In genomic region chr12:47198609-47199008, GRCm38 (mm10) we compare ENCODE assay signal across 22 mouse cellular contexts.
DNase-seq lines count a peak whose midpoint lies in the region; ATAC-seq and TF ChIP-seq lines count a peak whose summit lies in the region.
"Had no signal": no experiment of that assay in that cellular context is flagged by ENCODE, and none has a peak within 500 bp of the region (broad histone marks: within the 10 kb centered on the region; RNA-seq: fewer than 3 reads in every experiment).

No protein-coding gene starts in this region.

- 58% methylated on average over 6 of the region's 6 CpGs for WGBS in limb, embryonic 14.5 days

- H3K4me1 ChIP-seq in limb, embryonic 14.5 days (ENCODE audit: control insufficient read depth, insufficient read depth, low read length), result peaks cover 2% of the 10 kb centered on the region; the same call in 1 of the 2 replicates
- H3K4me1 ChIP-seq: forebrain, embryonic 12.5 days; forebrain, embryonic 15.5 days; hindbrain, embryonic 12.5 days; hindbrain, embryonic 15.5 days had no signal

- TF ChIP-seq POLR2A in limb, embryonic 14.5 days (IDR thresholded peaks at IDR 0.05; ENCODE audit: borderline replicate concordance, extremely low read depth, insufficient read depth, insufficient read length), result no peak

- DNase-seq in cerebellum, postnatal 10 days, result peak; percentile 42 to 58
- DNase-seq in cerebellum, adult 9-11 months, result no peak
- peak; percentile 6 for DNase-seq in gastrocnemius, adult 18-20 months (ENCODE audit: low spot score)
- no peak for DNase-seq in gastrocnemius, postnatal 14 days
- peak; percentile 23 for DNase-seq in 3T3-L1 (ENCODE audit: low read depth, low spot score)
- peak; percentile 15 for DNase-seq in limb, embryonic 14.5 days (ENCODE audit: low spot score)
- no peak for DNase-seq in layer of hippocampus, postnatal 14 days (ENCODE audit: low spot score in 2 of 2)
- DNase-seq: adrenal gland, adult 8-10 months; adrenal gland, postnatal 25 days; cerebellum, adult 18-20 months; gastrocnemius, postnatal 10 days; heart, adult 11 months had no signal

- H3K36me3 ChIP-seq in limb, embryonic 14.5 days (ENCODE audit: control insufficient read depth, insufficient read depth, low read length), result no peaks in the 10 kb centered on the region
- H3K36me3 ChIP-seq: embryonic facial prominence, embryonic 13.5 days; forebrain, embryonic 12.5 days; forebrain, embryonic 15.5 days; hindbrain, embryonic 12.5 days; hindbrain, embryonic 15.5 days had no signal

- no peak for ATAC-seq in limb, embryonic 14.5 days (ENCODE audit: low FRiP score, low read depth)
- ATAC-seq: activated CD4-positive, CD25-positive, alpha-beta regulatory T cell, adult 4 months; CD4-positive, CD25-positive, alpha-beta regulatory T cell, adult 4 months; forebrain, embryonic 15.5 days; intestine, postnatal 0 days had no signal

- no peak overlapping the region for H3K4me3 ChIP-seq in limb, embryonic 14.5 days (replicated peaks; ENCODE audit: low read length)
- H3K4me3 ChIP-seq: embryonic facial prominence, embryonic 13.5 days; erythroblast, embryonic 14.5 days; forebrain, embryonic 12.5 days; forebrain, embryonic 15.5 days; hindbrain, embryonic 12.5 days; hindbrain, embryonic 15.5 days had no signal

- no peak overlapping the region for H3K9ac ChIP-seq in limb, embryonic 14.5 days (ENCODE audit: low read depth, low read length, severe bottlenecking)
- H3K9ac ChIP-seq: embryonic facial prominence, embryonic 13.5 days; forebrain, embryonic 12.5 days; forebrain, embryonic 15.5 days; hindbrain, embryonic 12.5 days; hindbrain, embryonic 15.5 days had no signal

- no peaks in the 10 kb centered on the region for H3K9me3 ChIP-seq in limb, embryonic 14.5 days (ENCODE audit: control insufficient read depth, low read length)
- H3K9me3 ChIP-seq: embryonic facial prominence, embryonic 13.5 days; forebrain, embryonic 12.5 days; forebrain, embryonic 15.5 days; hindbrain, embryonic 12.5 days; hindbrain, embryonic 15.5 days had no signal

- H3K27me3 ChIP-seq in limb, embryonic 14.5 days (ENCODE audit: control insufficient read depth, insufficient read depth, low read length), result no peaks in the 10 kb centered on the region
- H3K27me3 ChIP-seq: embryonic facial prominence, embryonic 13.5 days; forebrain, embryonic 12.5 days; forebrain, embryonic 15.5 days; hindbrain, embryonic 12.5 days; hindbrain, embryonic 15.5 days had no signal

- intact Hi-C loops in gastrocnemius, postnatal 14 days (cut with DNase I; ENCODE audit: low total_unique reads), result no loop called here

- no peak overlapping the region for H3K4me2 ChIP-seq in limb, embryonic 14.5 days (replicated peaks; ENCODE audit: low read depth, low read length, severe bottlenecking)
- H3K4me2 ChIP-seq: embryonic facial prominence, embryonic 13.5 days; forebrain, embryonic 12.5 days; forebrain, embryonic 15.5 days; heart, embryonic 11.5 days; hindbrain, embryonic 12.5 days; hindbrain, embryonic 15.5 days had no signal

- H3K27ac ChIP-seq in limb, embryonic 14.5 days (replicated peaks; ENCODE audit: low read depth, low read length), result no peak overlapping the region
- H3K27ac ChIP-seq: embryonic facial prominence, embryonic 13.5 days; forebrain, embryonic 12.5 days; forebrain, embryonic 15.5 days; hindbrain, embryonic 12.5 days; hindbrain, embryonic 15.5 days had no signal

Comparison
In these comparisons a context has a peak if more than half of its experiments do, and no peak if none do; other contexts are left out.
1. DNase-seq: peak in cerebellum, postnatal 10 days (2 of 2), gastrocnemius, adult 18-20 months (single experiment), 3T3-L1 (single experiment) and limb, embryonic 14.5 days (single experiment); none in cerebellum, adult 9-11 months (single experiment), gastrocnemius, postnatal 14 days (single experiment) and layer of hippocampus, postnatal 14 days (0 of 2).